In genomic region chr2:38824791-38825768, GRCm38 (mm10) we compare ENCODE assay signal across 8 mouse cellular contexts.
DNase-seq lines count a peak whose midpoint lies in the region; ATAC-seq and TF ChIP-seq lines count a peak whose summit lies in the region.

No protein-coding gene starts in this region.

- peak; percentile 47 for ATAC-seq in forebrain, postnatal 0 days
- ATAC-seq in limb, embryonic 11.5 days (ENCODE audit: insufficient number of reproducible peaks, low FRiP score, low TSS enrichment, low read depth) = no peak
- peak; percentile 73 for ATAC-seq in midbrain, embryonic 13.5 days
- no peak for ATAC-seq in stomach, embryonic 14.5 days (ENCODE audit: insufficient number of reproducible peaks, insufficient read depth, low FRiP score, low read depth)

- WGBS in forebrain, postnatal 0 days = 2% methylated on average over 15 of the region's 15 CpGs
- 9% methylated on average over 15 of the region's 15 CpGs for WGBS in limb, embryonic 11.5 days
- 3% methylated on average over 15 of the region's 15 CpGs for WGBS in midbrain, embryonic 13.5 days
- WGBS in stomach, embryonic 14.5 days = 4% methylated on average over 15 of the region's 15 CpGs

- H3K36me3 ChIP-seq in forebrain, postnatal 0 days (ENCODE audit: insufficient read depth) = no peaks in the 10 kb centered on the region
- no peaks in the 10 kb centered on the region for H3K36me3 ChIP-seq in limb, embryonic 11.5 days (ENCODE audit: control insufficient read depth, insufficient read depth, low read length)
- no peaks in the 10 kb centered on the region for H3K36me3 ChIP-seq in midbrain, embryonic 13.5 days
- H3K36me3 ChIP-seq in stomach, embryonic 14.5 days (ENCODE audit: control insufficient read depth, insufficient read depth, low read length) = no peaks in the 10 kb centered on the region

- H3K27me3 ChIP-seq in forebrain, postnatal 0 days (ENCODE audit: insufficient read depth, low read length) = no peaks in the 10 kb centered on the region
- H3K27me3 ChIP-seq in limb, embryonic 11.5 days (ENCODE audit: control insufficient read depth, insufficient read depth, low read length) = no peaks in the 10 kb centered on the region
- H3K27me3 ChIP-seq in midbrain, embryonic 13.5 days = no peaks in the 10 kb centered on the region
- no peaks in the 10 kb centered on the region for H3K27me3 ChIP-seq in stomach, embryonic 14.5 days (ENCODE audit: control insufficient read depth, insufficient read depth, low read length)

- peak overlapping the region; percentile 63 for H3K4me3 ChIP-seq in bone marrow macrophage, adult 2 months (ENCODE audit: insufficient read depth, low read length)
- peak overlapping the region; percentile 58 for H3K4me3 ChIP-seq in forebrain, postnatal 0 days (ENCODE audit: low read depth, low read length)
- peak overlapping the region; percentile 45 for H3K4me3 ChIP-seq in limb, embryonic 11.5 days (ENCODE audit: low read depth, low read length)
- H3K4me3 ChIP-seq in midbrain, embryonic 13.5 days (replicated peaks) = peak overlapping the region; percentile 54
- peak overlapping the region; percentile 59 for H3K4me3 ChIP-seq in stomach, embryonic 14.5 days (ENCODE audit: low read depth, low read length)

- TF ChIP-seq POLR2A in bone marrow macrophage, adult 2 months (IDR thresholded peaks at IDR 0.05; ENCODE audit: borderline replicate concordance, low read depth, low read length) = no peak

- H3K9ac ChIP-seq in forebrain, postnatal 0 days = peak overlapping the region; percentile 70
- H3K9ac ChIP-seq in limb, embryonic 11.5 days (ENCODE audit: low read length) = peak overlapping the region; percentile 83
- peak overlapping the region; percentile 72 for H3K9ac ChIP-seq in midbrain, embryonic 13.5 days (replicated peaks)
- peak overlapping the region; percentile 39 for H3K9ac ChIP-seq in stomach, embryonic 14.5 days (replicated peaks; ENCODE audit: low read depth, low read length)

- peaks cover 11% of the 10 kb centered on the region for H3K4me1 ChIP-seq in bone marrow macrophage, adult 2 months (ENCODE audit: control insufficient read depth, insufficient read depth, low read length)
- 0 out of 2 replicates have a peak, but pooled peaks cover 3% of the 10 kb centered on the region for H3K4me1 ChIP-seq in forebrain, postnatal 0 days (ENCODE audit: insufficient read depth)
- peaks cover 5% of the 10 kb centered on the region for H3K4me1 ChIP-seq in limb, embryonic 11.5 days (ENCODE audit: control insufficient read depth, insufficient read depth, low read length)
- H3K4me1 ChIP-seq in midbrain, embryonic 13.5 days (replicated peaks) = peaks cover 22% of the 10 kb centered on the region
- no peaks in the 10 kb centered on the region; the same call in 1 of the 2 replicates for H3K4me1 ChIP-seq in stomach, embryonic 14.5 days (ENCODE audit: control insufficient read depth, insufficient read depth, low read length)

- no peaks in the 10 kb centered on the region for H3K9me3 ChIP-seq in forebrain, postnatal 0 days (ENCODE audit: low read length)
- no peaks in the 10 kb centered on the region for H3K9me3 ChIP-seq in limb, embryonic 11.5 days (ENCODE audit: control insufficient read depth, low read length)
- no peaks in the 10 kb centered on the region for H3K9me3 ChIP-seq in midbrain, embryonic 13.5 days
- no peaks in the 10 kb centered on the region for H3K9me3 ChIP-seq in stomach, embryonic 14.5 days (ENCODE audit: control insufficient read depth, low read depth, low read length)

- H3K4me2 ChIP-seq in forebrain, postnatal 0 days (ENCODE audit: low read depth) = peak overlapping the region; percentile 76
- peak overlapping the region; percentile 61 for H3K4me2 ChIP-seq in limb, embryonic 11.5 days (ENCODE audit: low read depth, severe bottlenecking)
- H3K4me2 ChIP-seq in midbrain, embryonic 13.5 days (replicated peaks) = peak overlapping the region; percentile 61
- peak overlapping the region; percentile 71 for H3K4me2 ChIP-seq in stomach, embryonic 14.5 days (replicated peaks; ENCODE audit: low read depth, low read length)

- peak; percentile 56 for DNase-seq in adrenal gland, adult 2 months
- no peak for DNase-seq in adrenal gland, postnatal 4 days (ENCODE audit: low spot score in 2 of 2)
- peak; percentile 68 for DNase-seq in forebrain, postnatal 0 days
- peak; percentile 57 for DNase-seq in hindlimb bud, embryonic 11.5 days (ENCODE audit: extremely low spot score, low read depth, low spot score)
- DNase-seq in limb, embryonic 11.5 days (ENCODE audit: low spot score) = peak; percentile 75

- no peak for TF ChIP-seq CTCF in bone marrow macrophage, adult 2 months (IDR thresholded peaks at IDR 0.05; ENCODE audit: low read depth, low read length)
- TF ChIP-seq CTCF in forebrain, postnatal 0 days (IDR thresholded peaks at IDR 0.05; ENCODE audit: low read depth) = no peak

- peak overlapping the region; percentile 82 for H3K27ac ChIP-seq in bone marrow macrophage, adult 2 months (ENCODE audit: insufficient read depth, low read depth, low read length)
- peak overlapping the region; percentile 81 for H3K27ac ChIP-seq in forebrain, postnatal 0 days (ENCODE audit: low read depth, low read length)
- peak overlapping the region; percentile 91 for H3K27ac ChIP-seq in limb, embryonic 11.5 days (replicated peaks; ENCODE audit: low read depth, low read length)
- peak overlapping the region; percentile 86 for H3K27ac ChIP-seq in midbrain, embryonic 13.5 days
- H3K27ac ChIP-seq in stomach, embryonic 14.5 days (ENCODE audit: low read length) = peak overlapping the region; percentile 89

Comparison
In these comparisons a context has a peak if more than half of its experiments do, and no peak if none do; other contexts are left out.
1. DNase-seq: peak in adrenal gland, adult 2 months (single experiment), forebrain, postnatal 0 days (single experiment), hindlimb bud, embryonic 11.5 days (single experiment) and limb, embryonic 11.5 days (single experiment); none in adrenal gland, postnatal 4 days (0 of 2).
2. ATAC-seq: peak in forebrain, postnatal 0 days (single experiment) and midbrain, embryonic 13.5 days (single experiment); none in limb, embryonic 11.5 days (single experiment) and stomach, embryonic 14.5 days (single experiment).
3. Peak in every context shown above with its lines, with median percentiles within 50 percentile points of each other: H3K27ac ChIP-seq, H3K4me3 ChIP-seq, H3K4me2 ChIP-seq and H3K9ac ChIP-seq.